Mouse (Mus musculus) heart, embryonic 14.5 days (tissue): Measurements from ENCODE around the gene Spindoc. TPM values are rescaled to one million over a fixed set of nuclear protein-coding genes. Genes with fewer than 3 reads are reported as not detected.
A peak's percentile ranks its signal among the peaks of the same experiment; 100 is the strongest.

Experiments used
- ATAC-seq: fragments of 200-750 bp; cut with Nextera tagmentation; 2 replicates; pipeline ENCODE4 v1.8.0; 2017; ENCODE audit warnings: low read depth, moderate TSS enrichment; ENCODE audit not compliant: insufficient number of reproducible peaks, insufficient read depth, low FRiP score
- H3K27ac ChIP-seq, 2 experiments: fragments of 200-500 bp in 1 of 2; fragments of 300-500 bp in 1 of 2; sonication (generic) in 1 of 2; replicated peaks in 1 of 2; 2 replicates each; pipeline ENCODE4 v1.5.1; 2012 to 2014; ENCODE audit warnings: low read depth in 2 of 2, low read length in 2 of 2, control low read depth in 1 of 2, mild to moderate bottlenecking in 1 of 2, mixed read lengths in 1 of 2; ENCODE audit not compliant: control insufficient read depth in 1 of 2, insufficient read depth in 1 of 2
- H3K27me3 ChIP-seq: fragments of 300-500 bp; sonication (generic); 2 replicates; pipeline ENCODE4 v1.6.1; 2014; ENCODE audit warnings: mild to moderate bottlenecking, low read length, control low read depth; ENCODE audit not compliant: control insufficient read depth, insufficient read depth
- H3K36me3 ChIP-seq: fragments of 300-500 bp; sonication (generic); 2 replicates; pipeline ENCODE4 v1.6.1; 2014; ENCODE audit warnings: mild to moderate bottlenecking, control low read depth, low read length, mixed read lengths; ENCODE audit not compliant: control insufficient read depth, insufficient read depth
- H3K4me1 ChIP-seq, 2 experiments: fragments of 200-500 bp in 1 of 2; fragments of 300-500 bp in 1 of 2; sonication (generic) in 1 of 2; 2 replicates each; pipeline ENCODE4 v1.6.1; 2012 to 2014; ENCODE audit warnings: low read length in 2 of 2, control low read depth in 1 of 2, mixed read lengths in 1 of 2; ENCODE audit not compliant: control insufficient read depth in 2 of 2, insufficient read depth in 2 of 2
- H3K4me2 ChIP-seq: fragments of 300-500 bp; sonication (generic); 2 replicates; pipeline ENCODE4 v1.6.1; 2014; ENCODE audit warnings: mild to moderate bottlenecking, low read length
- H3K4me3 ChIP-seq, 2 experiments: fragments of 200-500 bp in 1 of 2; fragments of 300-500 bp in 1 of 2; sonication (generic) in 1 of 2; 2 replicates each; pipeline ENCODE4 v1.5.1; 2012 to 2014; ENCODE audit warnings: low read length in 2 of 2, mild to moderate bottlenecking in 2 of 2, control low read depth in 1 of 2, low read depth in 1 of 2, moderate library complexity in 1 of 2; ENCODE audit not compliant: control insufficient read depth in 1 of 2, insufficient read depth in 1 of 2
- H3K9ac ChIP-seq: fragments of 300-500 bp; sonication (generic); 2 replicates; pipeline ENCODE4 v1.6.1; 2014; ENCODE audit warnings: mild to moderate bottlenecking, low read length
- H3K9me3 ChIP-seq: fragments of 300-500 bp; sonication (generic); 2 replicates; pipeline ENCODE4 v1.6.1; 2016; ENCODE audit warnings: low read length, control low read depth; ENCODE audit not compliant: control insufficient read depth
- WGBS: fragments of 180-500 bp; shearing (Covaris S2); extraction: QIAGEN DNeasy Blood & Tissue Kit; methylation state at CpG from one replicate; pipeline ENCODE4 v1.1.7; 2014; 5-methylcytosine and 5-hydroxymethylcytosine counted together
- polyA plus RNA-seq: library from polyadenylated mRNA; unstranded; fragments of >200 nt; fragmentation: Nextera tagmentation; extraction: Ambion mirVana; gene quantifications from 2 replicates; pipeline ENCODE4 v1.2.1, GENCODE M21; 2014

The Spindoc gene
- polyA plus RNA-seq, 1 experiment from 2014 or later = 14.8 TPM

- no peaks in the 10 kb centered on the region for H3K27me3 ChIP-seq
- no peak for ATAC-seq
- H3K9ac ChIP-seq = no peak overlapping the region
- no peak overlapping the region for H3K27ac ChIP-seq
- H3K4me2 ChIP-seq = no peak overlapping the region
- 0 out of 2 replicates have a peak, but pooled peaks cover under 1% of the 10 kb centered on the region for H3K36me3 ChIP-seq
- H3K4me3 ChIP-seq = no peak overlapping the region
- no peaks in the 10 kb centered on the region for H3K9me3 ChIP-seq
- WGBS = 93% methylated on average over 3 of the region's 3 CpGs
- no peaks in the 10 kb centered on the region for H3K4me1 ChIP-seq
Observed at GRCm38 (mm10) chr19:7321391-7321790, 61.4 kb downstream of the Spindoc start.

GRCm38 (mm10) chr19:7320181-7320580 lies 62.6 kb downstream of the Spindoc start:
- 59% methylated on average over 2 of the region's 2 CpGs for WGBS
- Histone ChIP-seq H3K27me3 (no peaks in the 10 kb centered on the region), H3K36me3 (no peaks in the 10 kb centered on the region)

GRCm38 (mm10) chr19:7317716-7318115 lies 65.1 kb downstream of the Spindoc start:
- ATAC-seq = no peak
- Histone ChIP-seq H3K4me1 (peaks cover 4 to 17% of the 10 kb centered on the region in 2 experiments), H3K27ac (no peak overlapping the region), H3K9ac (no peak overlapping the region), H3K27me3 (no peaks in the 10 kb centered on the region), H3K9me3 (no peaks in the 10 kb centered on the region), H3K36me3 (no peaks in the 10 kb centered on the region), H3K4me3 (no peak overlapping the region), H3K4me2 (no peak overlapping the region)
- WGBS = 79% methylated on average over 4 of the region's 4 CpGs

More at GRCm38 (mm10) chr19:7320181-7320580, 62.6 kb downstream of the Spindoc start:
- Histone ChIP-seq H3K4me1 (peaks cover 0 to 3% of the 10 kb centered on the region in 2 experiments; a peak in 2 of 4 replicates), H3K27ac (no peak overlapping the region), H3K4me3 (no peak overlapping the region), H3K4me2 (no peak overlapping the region), H3K9me3 (no peaks in the 10 kb centered on the region), H3K9ac (no peak overlapping the region)
- no peak for ATAC-seq

- H3K27me3 ChIP-seq = no peaks in the 10 kb centered on the region
- no peak overlapping the region for H3K9ac ChIP-seq
- no peak overlapping the region for H3K4me3 ChIP-seq
- no peaks in the 10 kb centered on the region for H3K9me3 ChIP-seq
- WGBS = 87% methylated on average over 4 of the region's 4 CpGs
- H3K36me3 ChIP-seq = no peaks in the 10 kb centered on the region
- no peak overlapping the region for H3K4me2 ChIP-seq
- peaks cover 4 to 24% of the 10 kb centered on the region in 2 experiments for H3K4me1 ChIP-seq
- no peak overlapping the region for H3K27ac ChIP-seq
- ATAC-seq = no peak
Observed at GRCm38 (mm10) chr19:7316822-7317221, 66.0 kb downstream of the Spindoc start.

GRCm38 (mm10) chr19:7315587-7315984 lies 67.2 kb downstream of the Spindoc start:
- no peaks in the 10 kb centered on the region for H3K27me3 ChIP-seq
- H3K9me3 ChIP-seq = no peaks in the 10 kb centered on the region
- 87% methylated on average over 4 of the region's 4 CpGs for WGBS
- no peak overlapping the region for H3K4me2 ChIP-seq
- H3K27ac ChIP-seq = no peak overlapping the region
- H3K36me3 ChIP-seq = no peaks in the 10 kb centered on the region
- H3K4me3 ChIP-seq = no peak overlapping the region
- peaks cover 15 to 36% of the 10 kb centered on the region in 2 experiments for H3K4me1 ChIP-seq
- no peak overlapping the region for H3K9ac ChIP-seq
- no peak for ATAC-seq

- Histone ChIP-seq H3K4me1 (peaks cover 20 to 41% of the 10 kb centered on the region in 2 experiments), H3K9me3 (no peaks in the 10 kb centered on the region), H3K27me3 (no peaks in the 10 kb centered on the region), H3K9ac (no peak overlapping the region), H3K27ac (no peak overlapping the region), H3K4me2 (no peak overlapping the region), H3K4me3 (no peak overlapping the region), H3K36me3 (no peaks in the 10 kb centered on the region)
- ATAC-seq = no peak
- 61% methylated on average over 8 of the region's 8 CpGs for WGBS
Observed at GRCm38 (mm10) chr19:7314976-7315586, 67.7 kb downstream of the Spindoc start.

- no peaks in the 10 kb centered on the region for H3K36me3 ChIP-seq
- H3K4me3 ChIP-seq = no peak overlapping the region
- WGBS = 80% methylated on average over 2 of the region's 2 CpGs
- no peaks in the 10 kb centered on the region for H3K27me3 ChIP-seq
- H3K9me3 ChIP-seq = no peaks in the 10 kb centered on the region
- H3K4me1 ChIP-seq = peaks cover 31 to 56% of the 10 kb centered on the region in 2 experiments
- no peak overlapping the region for H3K4me2 ChIP-seq
- no peak for ATAC-seq
- H3K27ac ChIP-seq = no peak overlapping the region
- H3K9ac ChIP-seq = no peak overlapping the region
Observed at GRCm38 (mm10) chr19:7313660-7314059, 69.1 kb downstream of the Spindoc start.

GRCm38 (mm10) chr19:7311306-7311705 lies 71.5 kb downstream of the Spindoc start:
- Histone ChIP-seq H3K27ac (peak overlapping the region; percentile 89 to 90), H3K4me1 (peaks cover 47 to 79% of the 10 kb centered on the region in 2 experiments), H3K9me3 (no peaks in the 10 kb centered on the region), H3K4me3 (no peak overlapping the region), H3K27me3 (no peaks in the 10 kb centered on the region), H3K9ac (peak overlapping the region; percentile 45; the same call in 1 of the 2 replicates), H3K4me2 (peak overlapping the region; percentile 38), H3K36me3 (no peaks in the 10 kb centered on the region)
- peak; percentile 52; the same call in 1 of the 2 replicates for ATAC-seq
- 13% methylated on average over 10 of the region's 10 CpGs for whole genome bisulfite sequencing
